ENCODE assay signal across 8 mouse cellular contexts in the genomic region with DNA sequence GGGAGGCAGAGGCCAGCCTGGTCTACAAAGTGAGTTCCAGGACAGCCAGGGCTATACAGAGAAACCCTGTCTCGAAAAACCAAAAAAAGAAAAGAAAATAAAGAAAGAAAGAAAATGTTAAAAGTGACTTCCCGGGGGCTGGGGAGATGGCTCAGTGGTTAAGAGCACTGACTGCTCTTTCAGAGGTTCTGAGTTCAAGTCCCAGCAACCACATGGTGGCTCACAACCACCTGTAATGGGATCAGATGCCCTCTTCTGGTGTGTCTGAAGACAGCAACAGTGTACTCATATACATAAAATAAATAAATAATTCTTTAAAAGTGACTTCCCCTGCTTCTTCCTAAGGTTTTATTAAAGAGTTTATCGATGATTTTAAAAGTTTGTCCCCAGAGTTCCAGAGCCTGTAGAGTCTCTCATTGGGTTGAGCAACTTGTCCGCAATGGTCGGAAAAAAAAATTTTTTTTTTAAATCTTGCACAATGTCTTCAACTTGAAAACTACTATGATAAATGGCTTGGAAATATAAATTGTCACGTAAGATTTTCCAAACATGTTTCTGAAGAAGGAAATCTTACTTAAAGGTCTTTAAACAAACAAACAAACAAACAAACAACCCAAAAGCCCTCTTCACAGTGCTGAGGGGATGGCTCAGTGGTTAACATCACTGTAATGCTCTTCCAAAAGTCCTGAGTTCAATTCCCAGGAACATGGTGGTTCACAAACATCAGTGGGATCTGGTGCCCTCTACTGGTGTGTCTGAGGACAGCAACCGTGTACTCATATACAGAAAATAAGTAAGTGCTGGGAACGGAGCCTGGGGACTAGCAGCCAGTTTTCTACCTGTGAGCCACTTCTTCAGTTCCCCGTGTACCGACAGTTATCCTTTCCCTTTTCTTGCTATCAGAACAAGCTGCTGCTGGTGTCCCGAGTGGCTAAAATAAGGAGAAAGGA. TPM values are rescaled to one million over a fixed set of nuclear protein-coding genes. Genes with fewer than 3 reads are reported as not detected.
DNase-seq lines count a peak whose midpoint lies in the region; ATAC-seq and TF ChIP-seq lines count a peak whose summit lies in the region.

No protein-coding gene starts in this region.

- TF ChIP-seq POLR2A in bone marrow macrophage, adult 2 months (IDR thresholded peaks at IDR 0.05; ENCODE audit: borderline replicate concordance, low read depth, low read length): no peak
- no peak for TF ChIP-seq POLR2A in limb, embryonic 14.5 days (IDR thresholded peaks at IDR 0.05; ENCODE audit: borderline replicate concordance, extremely low read depth, insufficient read depth, insufficient read length)

- peak overlapping the region; percentile 88 for H3K27ac ChIP-seq in lung, embryonic 14.5 days (ENCODE audit: low read depth)
- H3K27ac ChIP-seq in bone marrow macrophage, adult 2 months (ENCODE audit: insufficient read depth, low read depth, low read length): peak overlapping the region; percentile 49
- no peak overlapping the region for H3K27ac ChIP-seq in forebrain, postnatal 0 days (ENCODE audit: low read depth, low read length)
- peak overlapping the region; percentile 55; the same call in 1 of the 2 replicates for H3K27ac ChIP-seq in limb, embryonic 14.5 days (replicated peaks; ENCODE audit: low read depth, low read length)
- H3K27ac ChIP-seq in neural tube, embryonic 15.5 days (replicated peaks): no peak overlapping the region

- 60% methylated on average over 11 of the region's 11 CpGs for WGBS in lung, embryonic 14.5 days
- 69% methylated on average over 11 of the region's 11 CpGs for WGBS in forebrain, postnatal 0 days
- WGBS in limb, embryonic 14.5 days: 66% methylated on average over 11 of the region's 11 CpGs
- 66% methylated on average over 11 of the region's 11 CpGs for WGBS in neural tube, embryonic 15.5 days

- DNase-seq in lung, embryonic 14.5 days: peak; percentile 30
- DNase-seq in lung, postnatal 4 days: no peak
- DNase-seq in forebrain, postnatal 0 days: no peak
- DNase-seq in limb, embryonic 14.5 days (ENCODE audit: low spot score): no peak
- no peak for DNase-seq in ovary, postnatal 14 days (ENCODE audit: low spot score)
- DNase-seq in ovary, postnatal 36 days (ENCODE audit: low spot score): no peak

- no peak overlapping the region for H3K9ac ChIP-seq in lung, embryonic 14.5 days
- no peak overlapping the region for H3K9ac ChIP-seq in forebrain, postnatal 0 days
- H3K9ac ChIP-seq in limb, embryonic 14.5 days (ENCODE audit: low read depth, low read length, severe bottlenecking): 0 out of 2 replicates have a peak overlapping the region, but pooled peaks have one; percentile 21
- H3K9ac ChIP-seq in neural tube, embryonic 15.5 days (replicated peaks): no peak overlapping the region

- TF ChIP-seq CTCF in lung, embryonic 14.5 days (IDR thresholded peaks at IDR 0.05; ENCODE audit: low read depth): peak; percentile 54
- no peak for TF ChIP-seq CTCF in bone marrow macrophage, adult 2 months (IDR thresholded peaks at IDR 0.05; ENCODE audit: low read depth, low read length)
- peak; percentile 45 for TF ChIP-seq CTCF in forebrain, postnatal 0 days (IDR thresholded peaks at IDR 0.05; ENCODE audit: low read depth)

- peak overlapping the region; percentile 29 for H3K4me3 ChIP-seq in lung, embryonic 14.5 days (ENCODE audit: low read depth, low read length)
- peak overlapping the region; percentile 29; the same call in 1 of the 2 replicates for H3K4me3 ChIP-seq in bone marrow macrophage, adult 2 months (ENCODE audit: insufficient read depth, low read length)
- peak overlapping the region; percentile 98 for H3K4me3 ChIP-seq in forebrain, postnatal 0 days (ENCODE audit: low read depth, low read length)
- H3K4me3 ChIP-seq in limb, embryonic 14.5 days (replicated peaks; ENCODE audit: low read length): peak overlapping the region; percentile 93
- peak overlapping the region; percentile 96 for H3K4me3 ChIP-seq in neural tube, embryonic 15.5 days (replicated peaks)

- H3K4me1 ChIP-seq in lung, embryonic 14.5 days (ENCODE audit: insufficient read depth): peaks cover 6% of the 10 kb centered on the region; the same call in 1 of the 2 replicates
- peaks cover 5% of the 10 kb centered on the region for H3K4me1 ChIP-seq in bone marrow macrophage, adult 2 months (ENCODE audit: control insufficient read depth, insufficient read depth, low read length)
- no peaks in the 10 kb centered on the region for H3K4me1 ChIP-seq in forebrain, postnatal 0 days (ENCODE audit: insufficient read depth)
- H3K4me1 ChIP-seq in limb, embryonic 14.5 days (ENCODE audit: control insufficient read depth, insufficient read depth, low read length): 0 out of 2 replicates have a peak, but pooled peaks cover 2% of the 10 kb centered on the region
- peaks cover 17% of the 10 kb centered on the region for H3K4me1 ChIP-seq in neural tube, embryonic 15.5 days

- no peaks in the 10 kb centered on the region for H3K9me3 ChIP-seq in lung, embryonic 14.5 days (ENCODE audit: low read depth, low read length)
- H3K9me3 ChIP-seq in forebrain, postnatal 0 days (ENCODE audit: low read length): no peaks in the 10 kb centered on the region
- H3K9me3 ChIP-seq in limb, embryonic 14.5 days (ENCODE audit: control insufficient read depth, low read length): no peaks in the 10 kb centered on the region
- H3K9me3 ChIP-seq in neural tube, embryonic 15.5 days (replicated peaks): no peaks in the 10 kb centered on the region

- ATAC-seq in lung, embryonic 14.5 days (ENCODE audit: insufficient read depth): no peak
- no peak for ATAC-seq in forebrain, postnatal 0 days
- ATAC-seq in limb, embryonic 14.5 days (ENCODE audit: low FRiP score, low read depth): no peak
- no peak for ATAC-seq in neural tube, embryonic 15.5 days (ENCODE audit: low FRiP score)

- peak overlapping the region; percentile 55 for H3K4me2 ChIP-seq in lung, embryonic 14.5 days
- no peak overlapping the region for H3K4me2 ChIP-seq in forebrain, postnatal 0 days (ENCODE audit: low read depth)
- peak overlapping the region; percentile 40; the same call in 1 of the 2 replicates for H3K4me2 ChIP-seq in limb, embryonic 14.5 days (replicated peaks; ENCODE audit: low read depth, low read length, severe bottlenecking)
- H3K4me2 ChIP-seq in neural tube, embryonic 15.5 days: peak overlapping the region; percentile 49

- H3K27me3 ChIP-seq in lung, embryonic 14.5 days (ENCODE audit: insufficient read depth, low read length): no peaks in the 10 kb centered on the region
- no peaks in the 10 kb centered on the region for H3K27me3 ChIP-seq in forebrain, postnatal 0 days (ENCODE audit: insufficient read depth, low read length)
- H3K27me3 ChIP-seq in limb, embryonic 14.5 days (ENCODE audit: control insufficient read depth, insufficient read depth, low read length): no peaks in the 10 kb centered on the region
- no peaks in the 10 kb centered on the region for H3K27me3 ChIP-seq in neural tube, embryonic 15.5 days (replicated peaks)

- peaks cover 11% of the 10 kb centered on the region for H3K36me3 ChIP-seq in lung, embryonic 14.5 days (ENCODE audit: insufficient read depth)
- no peaks in the 10 kb centered on the region for H3K36me3 ChIP-seq in forebrain, postnatal 0 days (ENCODE audit: insufficient read depth)
- peaks cover 11% of the 10 kb centered on the region for H3K36me3 ChIP-seq in limb, embryonic 14.5 days (ENCODE audit: control insufficient read depth, insufficient read depth, low read length)
- H3K36me3 ChIP-seq in neural tube, embryonic 15.5 days: peaks cover 5% of the 10 kb centered on the region

RNA-seq across cellular contexts. Expression of gene Rfwd3, which starts 0.8 kb away (rescaled TPM):
- polyA plus RNA-seq in lung, embryonic 14.5 days (2014; fragmentation: Nextera tagmentation; extraction: Ambion mirVana): 76.7 and 82.6 TPM in 2 replicates
- polyA plus RNA-seq in bone marrow macrophage, adult 2 months (2012; ENCODE audit: insufficient read depth, insufficient read length, missing spikeins): 36.8 and 42.0 TPM in 2 replicates
- 19.4 and 19.5 TPM in 2 replicates for total RNA-seq in forebrain, postnatal 0 days (2014; rRNA removed)
- 7.2 and 11.1 TPM in 2 replicates for polyA plus RNA-seq in forebrain, postnatal 0 days (2015; fragmentation: Nextera tagmentation; extraction: Ambion mirVana)
- 27.6 and 28.3 TPM in 2 replicates for polyA plus RNA-seq in limb, embryonic 14.5 days (2012; rRNA removed)
- polyA plus RNA-seq in limb, embryonic 14.5 days (2014; fragmentation: Nextera tagmentation; extraction: Ambion mirVana): 39.7 and 44.3 TPM in 2 replicates
- 18.9 and 28.6 TPM in 2 replicates for polyA plus RNA-seq in neural tube, embryonic 15.5 days (2015; fragmentation: Nextera tagmentation; extraction: Ambion mirVana)

RNA-seq across cellular contexts. Expression of gene Mlkl, which starts 37.1 kb away (rescaled TPM):
- 3.2 and 3.6 TPM in 2 replicates for polyA plus RNA-seq in lung, embryonic 14.5 days (2014; fragmentation: Nextera tagmentation; extraction: Ambion mirVana)
- polyA plus RNA-seq in bone marrow macrophage, adult 2 months (2012; ENCODE audit: insufficient read depth, insufficient read length, missing spikeins): 15.9 and 21.2 TPM in 2 replicates
- total RNA-seq in forebrain, postnatal 0 days (2014; rRNA removed): 1.4 TPM in 2 replicates
- polyA plus RNA-seq in forebrain, postnatal 0 days (2015; fragmentation: Nextera tagmentation; extraction: Ambion mirVana): 0.54 and 0.94 TPM in 2 replicates
- 0.46 and 0.59 TPM in 2 replicates for polyA plus RNA-seq in limb, embryonic 14.5 days (2012; rRNA removed)
- polyA plus RNA-seq in limb, embryonic 14.5 days (2014; fragmentation: Nextera tagmentation; extraction: Ambion mirVana): 1.0 and 1.4 TPM in 2 replicates
- polyA plus RNA-seq in neural tube, embryonic 15.5 days (2015; fragmentation: Nextera tagmentation; extraction: Ambion mirVana): 0.29 and 1.1 TPM in 2 replicates

RNA-seq across cellular contexts. Expression of gene Glg1, which starts 41.9 kb away (rescaled TPM):
- 97.0 and 99.2 TPM in 2 replicates for polyA plus RNA-seq in lung, embryonic 14.5 days (2014; fragmentation: Nextera tagmentation; extraction: Ambion mirVana)
- 64.1 and 81.9 TPM in 2 replicates for polyA plus RNA-seq in bone marrow macrophage, adult 2 months (2012; ENCODE audit: insufficient read depth, insufficient read length, missing spikeins)
- 32.1 and 45.0 TPM in 2 replicates for total RNA-seq in forebrain, postnatal 0 days (2014; rRNA removed)
- 35.0 and 49.7 TPM in 2 replicates for polyA plus RNA-seq in forebrain, postnatal 0 days (2015; fragmentation: Nextera tagmentation; extraction: Ambion mirVana)
- polyA plus RNA-seq in limb, embryonic 14.5 days (2012; rRNA removed): 59.9 and 66.8 TPM in 2 replicates
- polyA plus RNA-seq in limb, embryonic 14.5 days (2014; fragmentation: Nextera tagmentation; extraction: Ambion mirVana): 106 and 115 TPM in 2 replicates
- 61.0 and 63.6 TPM in 2 replicates for polyA plus RNA-seq in neural tube, embryonic 15.5 days (2015; fragmentation: Nextera tagmentation; extraction: Ambion mirVana)

Comparison
In these comparisons a context has a peak if more than half of its experiments do, and no peak if none do; other contexts are left out.
1. H3K27ac ChIP-seq: peak in lung, embryonic 14.5 days (single experiment), bone marrow macrophage, adult 2 months (single experiment) and limb, embryonic 14.5 days (single experiment); none in forebrain, postnatal 0 days (single experiment) and neural tube, embryonic 15.5 days (single experiment).
2. H3K4me3 ChIP-seq: peak in every context shown above with its lines; median percentile 98 in forebrain, postnatal 0 days; 96 in neural tube, embryonic 15.5 days; 93 in limb, embryonic 14.5 days; 29 in lung, embryonic 14.5 days; 29 in bone marrow macrophage, adult 2 months.